27 mouse cellular contexts compared by ENCODE assay signal in the genomic region with DNA sequence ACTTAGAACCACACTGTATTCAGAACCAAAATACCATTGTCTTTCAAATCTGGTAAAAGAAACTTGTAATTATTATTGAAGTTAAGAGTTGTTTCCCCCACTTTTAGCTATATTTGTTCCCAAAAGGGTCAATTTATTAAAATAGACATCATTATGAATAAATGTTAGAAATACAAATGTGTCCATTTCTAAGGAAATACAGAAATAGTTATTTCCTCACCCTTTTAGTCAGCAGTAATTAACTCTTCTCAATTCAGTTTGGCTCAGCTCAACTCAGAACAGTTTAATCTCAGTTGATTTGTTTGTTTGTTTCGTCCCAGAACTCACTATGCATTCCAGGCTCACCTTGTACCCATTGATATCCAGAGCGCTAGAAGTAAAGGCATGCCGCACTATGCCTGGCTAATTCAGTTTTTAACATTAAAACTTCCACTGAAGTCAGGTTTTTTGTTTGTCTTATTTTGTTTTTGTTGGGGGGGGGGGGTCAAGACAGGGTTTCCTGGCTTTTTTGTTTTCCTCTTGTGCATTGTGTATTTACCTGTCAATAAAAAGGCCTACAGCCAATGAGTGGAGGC. TPM values are rescaled to one million over a fixed set of nuclear protein-coding genes. Genes with fewer than 3 reads are reported as not detected.
DNase-seq lines count a peak whose midpoint lies in the region; ATAC-seq and TF ChIP-seq lines count a peak whose summit lies in the region.
"Had no signal": no experiment of that assay in that cellular context is flagged by ENCODE, and none has a peak within 500 bp of the region (broad histone marks: within the 10 kb centered on the region; RNA-seq: fewer than 3 reads in every experiment).

No protein-coding gene starts in this region.

- H3K4me3 ChIP-seq in forebrain, embryonic 12.5 days (replicated peaks), result no peak overlapping the region
- no peak overlapping the region for H3K4me3 ChIP-seq in forebrain, embryonic 11.5 days (ENCODE audit: low read depth, low read length)
- no peak overlapping the region for H3K4me3 ChIP-seq in layer of hippocampus, adult 2 months
- no peak overlapping the region for H3K4me3 ChIP-seq in CH12.LX (replicated peaks in 1 of 3; ENCODE audit: low read depth in 2 of 3, low read length in 2 of 3, poor library complexity in 1 of 3)
- H3K4me3 ChIP-seq: embryonic facial prominence, embryonic 10.5 days; embryonic facial prominence, embryonic 13.5 days; erythroblast, embryonic 14.5 days; heart, embryonic 12.5 days; heart, embryonic 15.5 days; hindbrain, embryonic 10.5 days; hindbrain, embryonic 13.5 days; intestine, embryonic 15.5 days had no signal

- peak; percentile 57 for TF ChIP-seq EP300 in CH12.LX (IDR thresholded peaks at IDR 0.05; ENCODE audit: low read length)

- H3K79me2 ChIP-seq in CH12.LX (replicated peaks; ENCODE audit: control insufficient read depth, extremely low read depth, insufficient read depth, poor library complexity, severe bottlenecking), result peaks cover 89% of the 10 kb centered on the region

- TF ChIP-seq CTCF in layer of hippocampus, adult 2 months (conservative IDR thresholded peaks at IDR 0.05), result no peak
- TF ChIP-seq CTCF in CH12.LX (conservative IDR thresholded peaks at IDR 0.05 in 1 of 2, IDR thresholded peaks at IDR 0.05 in 1 of 2; ENCODE audit: low read depth in 2 of 2, low read length in 2 of 2), result no peak

- peak overlapping the region; percentile 36; the same call in 1 of the 2 replicates for H3K27ac ChIP-seq in forebrain, embryonic 12.5 days
- H3K27ac ChIP-seq in forebrain, embryonic 11.5 days (ENCODE audit: low read depth, low read length), result no peak overlapping the region
- H3K27ac ChIP-seq in layer of hippocampus, adult 2 months, result peak overlapping the region; percentile 7; the same call in 1 of the 2 replicates
- no peak overlapping the region for H3K27ac ChIP-seq in CH12.LX (ENCODE audit: insufficient read depth, low read depth)
- H3K27ac ChIP-seq: embryonic facial prominence, embryonic 10.5 days; embryonic facial prominence, embryonic 13.5 days; heart, embryonic 15.5 days; hindbrain, embryonic 10.5 days; hindbrain, embryonic 13.5 days; intestine, embryonic 15.5 days had no signal

- TF ChIP-seq POLR2A in CH12.LX (IDR thresholded peaks at IDR 0.05; ENCODE audit: low read depth, low read length), result no peak

- in situ Hi-C loops in CH12.LX (cut with MboI; ENCODE audit: low pct_ligation_motif_present, low pct_unique_long_range_greater_than_20kb, low sequenced_read_pairs), result no loop called here

- no peaks in the 10 kb centered on the region for H3K9me3 ChIP-seq in forebrain, embryonic 12.5 days
- no peaks in the 10 kb centered on the region for H3K9me3 ChIP-seq in forebrain, embryonic 11.5 days (ENCODE audit: control insufficient read depth, low read length)
- no peaks in the 10 kb centered on the region for H3K9me3 ChIP-seq in CH12.LX (replicated peaks; ENCODE audit: low read length)
- H3K9me3 ChIP-seq: embryonic facial prominence, embryonic 10.5 days; embryonic facial prominence, embryonic 13.5 days; G1E; heart, embryonic 12.5 days; heart, embryonic 15.5 days; hindbrain, embryonic 10.5 days; hindbrain, embryonic 13.5 days; intestine, embryonic 15.5 days had no signal

- H3K9ac ChIP-seq in forebrain, embryonic 12.5 days, result no peak overlapping the region
- H3K9ac ChIP-seq in forebrain, embryonic 11.5 days (ENCODE audit: low read length), result no peak overlapping the region
- H3K9ac ChIP-seq in CH12.LX (ENCODE audit: insufficient read depth, low read depth), result peak overlapping the region; percentile 51
- H3K9ac ChIP-seq: embryonic facial prominence, embryonic 13.5 days; forebrain, postnatal 0 days; heart, embryonic 12.5 days; heart, embryonic 15.5 days; hindbrain, embryonic 13.5 days; intestine, embryonic 15.5 days had no signal

- 67% methylated on average over 3 of the region's 3 CpGs for WGBS in forebrain, embryonic 12.5 days
- 65% methylated on average over 3 of the region's 3 CpGs for WGBS in forebrain, embryonic 11.5 days

- no peak overlapping the region for H3K4me2 ChIP-seq in forebrain, embryonic 12.5 days
- H3K4me2 ChIP-seq in forebrain, embryonic 11.5 days (ENCODE audit: low read depth, low read length, severe bottlenecking), result no peak overlapping the region
- peak overlapping the region; percentile 29 for H3K4me2 ChIP-seq in CH12.LX (ENCODE audit: insufficient read depth, low read depth, poor library complexity, severe bottlenecking)
- H3K4me2 ChIP-seq: embryonic facial prominence, embryonic 13.5 days; heart, embryonic 12.5 days; heart, embryonic 15.5 days; hindbrain, embryonic 13.5 days; intestine, embryonic 15.5 days had no signal

- ATAC-seq in forebrain, embryonic 12.5 days (ENCODE audit: low FRiP score), result no peak
- no peak for ATAC-seq in forebrain, embryonic 11.5 days (replicated peaks; ENCODE audit: low FRiP score)
- ATAC-seq: forebrain, postnatal 0 days; hindbrain, embryonic 16.5 days; intestine, embryonic 15.5 days; Patski had no signal

- H3K4me1 ChIP-seq in forebrain, embryonic 12.5 days, result peaks cover 43% of the 10 kb centered on the region
- no peaks in the 10 kb centered on the region; the same call in 1 of the 2 replicates for H3K4me1 ChIP-seq in forebrain, embryonic 11.5 days (replicated peaks; ENCODE audit: control insufficient read depth, insufficient read depth, low read length)
- H3K4me1 ChIP-seq in CH12.LX (ENCODE audit: control insufficient read depth in 1 of 2, insufficient read depth in 2 of 2), result peaks cover 7 to 95% of the 10 kb centered on the region in 2 experiments
- H3K4me1 ChIP-seq: intestine, embryonic 15.5 days had no signal

- DNase-seq in forebrain, embryonic 11.5 days (ENCODE audit: low spot score), result no peak
- DNase-seq in layer of hippocampus, adult 2 months (ENCODE audit: low spot score in 2 of 2), result no peak
- no peak for DNase-seq in layer of hippocampus, postnatal 25 days (ENCODE audit: extremely low spot score in 1 of 2, low spot score in 1 of 2)
- DNase-seq in CH12.LX (ENCODE audit: extremely low read depth), result no peak
- DNase-seq in lung, adult 18-20 months, result no peak
- DNase-seq: adrenal gland, postnatal 10 days; adrenal gland, postnatal 36 days; cerebellum, adult 11 months; cerebellum, adult 2 months; cerebellum, adult 9-11 months; cerebellum, postnatal 25 days; forebrain, postnatal 0 days; gastrocnemius, postnatal 36 days; heart, postnatal 10 days; heart, postnatal 36 days had no signal

- no peaks in the 10 kb centered on the region for H3K27me3 ChIP-seq in forebrain, embryonic 12.5 days
- H3K27me3 ChIP-seq in forebrain, embryonic 11.5 days (ENCODE audit: control insufficient read depth, insufficient read depth, low read length), result no peaks in the 10 kb centered on the region
- H3K27me3 ChIP-seq in CH12.LX (replicated peaks), result no peaks in the 10 kb centered on the region
- H3K27me3 ChIP-seq: embryonic facial prominence, embryonic 13.5 days; heart, embryonic 12.5 days; heart, embryonic 15.5 days; hindbrain, embryonic 13.5 days; intestine, embryonic 15.5 days; Patski had no signal

- no peak for TF ChIP-seq RAD21 in CH12.LX (IDR thresholded peaks at IDR 0.05; ENCODE audit: low read depth, low read length)

- H3K36me3 ChIP-seq in forebrain, embryonic 12.5 days (replicated peaks), result no peaks in the 10 kb centered on the region
- H3K36me3 ChIP-seq in forebrain, embryonic 11.5 days (ENCODE audit: control insufficient read depth, insufficient read depth, low read length), result no peaks in the 10 kb centered on the region
- H3K36me3 ChIP-seq in CH12.LX (replicated peaks in 1 of 2; ENCODE audit: control insufficient read depth in 1 of 2, insufficient read depth in 1 of 2, low read length in 1 of 2), result peaks cover 0 to 21% of the 10 kb centered on the region in 2 experiments
- H3K36me3 ChIP-seq: embryonic facial prominence, embryonic 10.5 days; embryonic facial prominence, embryonic 13.5 days; heart, embryonic 15.5 days; hindbrain, embryonic 13.5 days; intestine, embryonic 15.5 days had no signal

- dilution Hi-C loops in CH12.LX (cut with MboI; ENCODE audit: extremely low pct_ligation_motif_present, extremely low pct_unique_long_range_greater_than_20kb, low sequenced_read_pairs), result no loop called here

TF ChIP-seq in CH12.LX, 34 proteins besides CTCF, POLR2A, EP300 and RAD21:
- no peak for TF ChIP-seq CHD2 (IDR thresholded peaks at IDR 0.05; ENCODE audit: low read length)
- TF ChIP-seq POLR2AphosphoS2 (IDR thresholded peaks at IDR 0.05; ENCODE audit: low read depth, low read length), result peak; percentile 55; the same call in 1 of the 2 replicates
- 0 out of 2 replicates have a peak, but pooled peaks have one; percentile 53 for TF ChIP-seq CHD1 (IDR thresholded peaks at IDR 0.05; ENCODE audit: low read depth, low read length)
- no peak for TF ChIP-seq MXI1 (IDR thresholded peaks at IDR 0.05; ENCODE audit: low read depth, low read length)
- TF ChIP-seq MEF2A (IDR thresholded peaks at IDR 0.05; ENCODE audit: borderline replicate concordance, low read depth, low read length), result peak; percentile 74
- peak; percentile 48 for TF ChIP-seq IRF4 (IDR thresholded peaks at IDR 0.05; ENCODE audit: low read depth, low read length)
TF ChIP-seq in CH12.LX: peak in this region for 4.

RNA-seq across cellular contexts. Expression of gene Cdc42se2, which starts 19.3 kb away (rescaled TPM):
- 228 and 237 TPM in 2 replicates for polyA plus RNA-seq in forebrain, embryonic 12.5 days (2016; fragmentation: Nextera tagmentation; extraction: Ambion mirVana)
- 221 and 230 TPM in 2 replicates for polyA plus RNA-seq in forebrain, embryonic 11.5 days (2014; fragmentation: Nextera tagmentation; extraction: Ambion mirVana)
- total RNA-seq in layer of hippocampus, adult 2 months (2021), result 100 to 1,000 TPM; 134 TPM
- 100 to 1,000 TPM; 151 to 158 TPM for total RNA-seq in layer of hippocampus, postnatal 25 days (2021)
- total RNA-seq in CH12.LX (2012; rRNA removed), result 97.9 and 99.1 TPM in 2 replicates
- total RNA-seq in CH12.LX (2014; rRNA removed), result 215 and 227 TPM in 2 replicates
- polyA plus RNA-seq in CH12.LX (2012; ENCODE audit: insufficient read length, low read depth), result 84.7 and 97.4 TPM in 2 replicates

Comparison
In these comparisons a context has a peak if more than half of its experiments do, and no peak if none do; other contexts are left out.
1. H3K27ac ChIP-seq: peak in forebrain, embryonic 12.5 days (single experiment) and layer of hippocampus, adult 2 months (single experiment); none in forebrain, embryonic 11.5 days (single experiment) and CH12.LX (single experiment).